Mouse (Mus musculus): ENCODE measurements at regions not wholly inside any gene's neighbourhood (a gene's known extent, or its start where the extent isn't known, plus 50 kb on each side); places are given as distances from the start of the nearest gene placed in this dataset.

DNA sequence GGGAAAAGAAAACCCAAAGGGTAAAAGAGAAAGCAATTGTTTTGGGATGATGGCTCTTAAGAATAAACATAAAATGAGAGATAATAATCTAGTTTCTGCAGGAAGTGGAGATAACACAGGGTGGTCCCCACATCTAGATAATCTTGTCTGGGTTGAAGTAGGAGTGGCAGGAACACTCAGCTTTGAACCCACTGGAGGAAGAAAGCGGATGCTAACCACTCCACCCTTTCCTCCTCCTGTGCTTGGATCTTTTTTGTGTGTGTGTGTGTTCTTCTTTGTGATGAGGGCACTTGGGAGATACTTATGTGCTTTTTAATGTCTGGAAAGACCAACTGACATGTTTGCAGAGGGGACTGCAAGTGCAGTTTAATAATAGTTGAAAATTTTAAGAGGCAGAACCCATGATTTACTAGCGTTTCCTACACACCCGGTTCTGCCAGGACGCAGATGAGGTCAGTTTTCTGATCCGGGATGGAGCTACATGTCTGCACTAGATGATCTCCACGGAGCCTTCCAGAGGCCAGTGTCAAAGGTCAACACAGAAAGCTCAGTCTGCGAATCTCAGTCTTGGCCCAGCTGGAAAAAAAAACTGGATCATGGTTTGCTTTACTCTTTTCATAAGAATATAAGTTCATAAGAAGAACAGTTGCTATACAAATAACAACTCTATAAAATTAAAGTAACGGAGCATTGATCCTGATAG lies 82.7 kb downstream of the Gm13691 start:
- TF ChIP-seq POLR2A (IDR thresholded peaks at IDR 0.05; ENCODE audit: control insufficient read depth, low read depth, low read length) (no peak), CTCF (IDR thresholded peaks at IDR 0.05; ENCODE audit: control insufficient read depth, insufficient read depth, insufficient replicate concordance, low read depth, low read length) (no peak)
